Mouse (Mus musculus) ES-Bruce4 (cell line): ENCODE measurements around the gene Mettl4.

ENCODE experiments used
- CTCF ChIP-seq: IDR thresholded peaks from one replicate; pipeline ENCODE4 v1.8.1; 2011; ENCODE audit warnings: low read depth, low read length
- POLR2A ChIP-seq: IDR thresholded peaks from one replicate; pipeline ENCODE4 v1.8.1; 2011; ENCODE audit warnings: low read length; ENCODE audit not compliant: insufficient read depth

DNA sequence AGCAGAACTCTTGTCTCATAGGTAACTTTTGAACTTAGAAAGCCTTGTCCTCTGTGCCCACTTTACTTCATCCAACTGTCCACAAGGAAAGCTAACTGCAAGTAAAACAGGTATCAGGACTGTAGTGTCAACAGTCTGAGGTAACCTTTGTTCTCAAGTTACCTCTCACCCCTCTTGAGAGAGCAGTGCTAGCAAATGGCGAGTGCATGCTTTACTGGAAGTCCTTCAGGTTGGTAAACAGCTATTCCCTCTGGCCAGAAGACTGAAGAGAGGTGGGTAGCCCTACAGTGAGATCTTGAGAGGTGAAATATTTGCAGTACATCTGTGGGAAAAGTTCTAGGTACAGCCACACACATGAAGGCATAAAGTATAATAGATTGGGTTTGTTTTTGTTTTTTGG lies 14.2 kb upstream of the Mettl4 start:
- TF ChIP-seq POLR2A, result no peak
- TF ChIP-seq CTCF, result no peak
